Mouse (Mus musculus) E14TG2a.4 (cell line): ENCODE results near the gene Gpc3.

Source experiments
- CTCF ChIP-seq: conservative IDR thresholded peaks from 2 replicates; pipeline ENCODE4 v1.5.1; 2014; ENCODE audit warnings: low read length
- POU5F1 ChIP-seq: IDR thresholded peaks from 2 replicates; pipeline ENCODE4 v1.6.1; 2014; ENCODE audit warnings: low read length, borderline replicate concordance

- no peak for TF ChIP-seq CTCF
- no peak for TF ChIP-seq POU5F1
Observed at GRCm38 (mm10) chrX:52533766-52534165, 80.0 kb downstream of the Gpc3 start.
